Mouse (Mus musculus) erythroblast, embryonic 14.5 days (primary cell): ENCODE results near the gene Pdia6.

Source experiments
- GATA1 ChIP-seq: IDR thresholded peaks from 2 replicates; pipeline ENCODE4 v1.6.1; 2012; ENCODE audit warnings: low read length, inconsistent platforms, mixed read lengths
- TAL1 ChIP-seq: IDR thresholded peaks from 3 replicates; pipeline ENCODE4 v1.6.1; 2012; ENCODE audit warnings: low read length, inconsistent platforms, mixed read lengths

DNA sequence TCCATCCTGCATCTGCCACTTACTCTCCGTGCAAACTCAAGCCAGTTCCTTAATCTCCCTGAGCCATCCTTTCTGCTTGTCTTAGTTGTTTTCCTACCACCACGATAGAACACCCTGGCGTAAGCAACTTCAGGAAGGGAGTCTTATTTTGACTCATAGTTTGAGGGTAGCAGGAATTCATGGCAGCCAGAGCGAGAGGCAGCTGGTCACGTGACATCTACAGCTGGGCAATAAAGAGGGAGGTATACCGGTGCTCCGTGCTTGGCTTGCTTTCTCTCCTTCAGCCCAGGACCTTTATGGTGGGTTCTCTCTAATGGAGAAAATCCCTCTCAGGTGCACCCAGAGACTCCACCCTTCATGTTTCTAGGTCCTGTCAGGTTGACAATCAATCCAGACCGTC, 15.4 kb upstream of the Pdia6 start:
- TF ChIP-seq GATA1 (no peak), TAL1 (no peak)
